Mouse (Mus musculus) embryo, embryonic 11.5 days (tissue): ENCODE results near the gene Dars.

ENCODE experiments used
- DNase-seq: peaks from one replicate; pipeline ENCODE4 v3.0.0-alpha.2; 2012; ENCODE audit warnings: low read depth, low spot score

Gene Dars

DNA sequence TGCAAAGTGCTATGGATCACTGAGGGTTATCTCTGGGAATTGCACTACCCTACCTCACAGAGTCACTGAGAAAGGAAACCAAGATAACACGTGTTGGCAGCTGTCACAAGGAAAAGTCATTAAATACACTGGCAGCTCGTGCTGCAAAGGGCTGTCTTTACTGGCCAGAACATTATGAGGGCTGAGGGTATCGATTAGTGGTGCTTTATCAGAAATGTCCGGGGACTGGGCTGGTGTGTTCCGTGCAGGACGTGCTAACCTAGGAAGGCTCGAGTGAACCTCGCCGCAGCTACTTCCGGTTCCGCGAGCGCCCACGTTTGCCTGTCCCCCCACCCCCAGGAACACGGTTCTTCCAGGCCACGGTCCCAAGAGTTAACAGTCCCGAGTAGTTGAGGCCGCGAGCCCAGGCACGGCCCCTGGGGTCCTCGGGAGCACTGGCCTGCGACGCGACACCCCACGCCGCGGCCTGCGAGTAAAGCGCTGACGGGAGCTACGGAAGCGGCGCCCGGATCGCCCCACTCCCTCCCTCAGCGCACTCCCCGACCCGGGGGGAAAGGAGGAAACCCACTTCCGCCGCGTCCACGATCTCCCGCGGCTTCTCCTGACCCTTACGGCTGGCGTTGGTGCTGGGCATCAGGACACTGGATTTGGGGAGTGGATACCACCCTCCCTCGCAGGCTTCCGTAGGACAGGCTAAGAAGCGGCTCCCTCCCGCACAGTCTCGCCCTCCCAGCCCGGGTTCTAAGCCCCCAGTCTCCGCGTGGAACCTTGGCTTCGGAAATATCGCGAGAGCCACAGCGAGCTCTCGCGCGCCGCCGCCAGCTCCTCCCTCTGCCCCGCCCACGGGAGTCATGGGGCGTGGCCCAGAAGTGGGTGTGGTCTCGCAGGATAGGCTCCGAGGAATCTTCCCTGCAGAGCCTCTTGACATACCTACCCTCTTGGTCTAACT lies at the start of gene Dars:
Gene Dars (minus strand): TSS at position 785 of the 949 bp plus-strand sequence.
- peak; percentile 87 for DNase-seq

DNA sequence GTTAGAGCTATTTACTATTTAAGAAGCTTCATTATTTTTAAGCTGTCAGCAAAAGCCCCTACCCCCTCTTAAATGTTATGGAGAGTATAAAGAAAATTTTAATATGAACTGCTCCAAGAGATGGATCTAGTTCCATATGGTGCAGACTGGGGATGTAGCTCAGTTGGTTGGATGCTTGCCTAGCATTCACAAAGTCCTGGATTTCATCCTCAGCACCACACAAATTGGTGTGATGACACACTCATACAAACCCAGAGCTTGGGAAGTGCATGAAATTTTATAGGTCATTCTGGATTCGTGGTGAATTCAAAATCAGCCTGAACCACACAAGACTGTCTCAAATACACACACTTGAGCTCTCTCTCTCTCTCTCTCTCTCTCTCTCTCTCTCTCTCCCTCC lies 49.7 kb upstream of the Dars start:
- DNase-seq, result no peak

- no peak for DNase-seq
Observed at GRCm38 (mm10) chr1:128463478-128463877, 46.3 kb upstream of the Dars start.

DNA sequence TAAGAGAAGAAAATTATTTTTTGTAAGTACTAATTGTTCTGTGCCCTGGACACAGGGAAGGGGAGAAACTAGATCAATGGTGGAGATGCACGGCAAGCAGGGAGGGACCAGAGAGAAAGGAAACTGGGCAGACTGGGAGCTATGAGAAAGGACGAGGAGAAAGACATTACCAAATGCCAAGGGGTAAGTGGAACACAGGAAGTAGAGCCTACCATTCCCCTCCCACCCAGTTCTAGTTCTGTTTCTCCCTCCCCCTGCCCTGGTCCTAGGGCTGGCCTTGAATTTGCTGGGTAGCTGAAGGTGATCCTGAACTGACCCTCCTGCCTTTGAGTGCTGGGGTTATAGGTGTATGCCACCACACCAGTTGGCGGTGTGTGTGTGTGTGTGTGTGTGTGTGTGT lies 45.2 kb upstream of the Dars start:
- DNase-seq, result no peak

- DNase-seq, result no peak
Observed at GRCm38 (mm10) chr1:128460780-128461179, 43.6 kb upstream of the Dars start.

GRCm38 (mm10) chr1:128459439-128459838 lies 42.3 kb upstream of the Dars start:
- no peak for DNase-seq

DNA sequence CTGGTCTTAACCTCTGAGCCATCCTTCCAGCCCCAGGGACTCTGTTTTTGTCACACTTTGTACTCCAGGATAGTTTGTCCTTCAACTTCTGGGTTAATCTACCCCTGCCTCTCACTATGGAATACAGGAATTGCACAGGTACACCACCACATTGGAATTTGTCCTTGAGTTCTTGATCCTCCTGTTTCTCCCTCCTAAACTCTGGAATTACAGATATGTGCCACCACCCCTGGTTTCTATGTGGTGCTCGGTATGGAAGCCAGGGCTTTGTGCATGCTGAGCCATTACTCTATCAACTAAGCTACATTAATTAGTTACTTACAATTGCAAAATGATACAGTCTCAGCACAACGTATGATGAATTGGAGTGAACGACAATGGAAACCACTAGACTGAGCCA lies 41.8 kb upstream of the Dars start:
- DNase-seq, result no peak

DNA sequence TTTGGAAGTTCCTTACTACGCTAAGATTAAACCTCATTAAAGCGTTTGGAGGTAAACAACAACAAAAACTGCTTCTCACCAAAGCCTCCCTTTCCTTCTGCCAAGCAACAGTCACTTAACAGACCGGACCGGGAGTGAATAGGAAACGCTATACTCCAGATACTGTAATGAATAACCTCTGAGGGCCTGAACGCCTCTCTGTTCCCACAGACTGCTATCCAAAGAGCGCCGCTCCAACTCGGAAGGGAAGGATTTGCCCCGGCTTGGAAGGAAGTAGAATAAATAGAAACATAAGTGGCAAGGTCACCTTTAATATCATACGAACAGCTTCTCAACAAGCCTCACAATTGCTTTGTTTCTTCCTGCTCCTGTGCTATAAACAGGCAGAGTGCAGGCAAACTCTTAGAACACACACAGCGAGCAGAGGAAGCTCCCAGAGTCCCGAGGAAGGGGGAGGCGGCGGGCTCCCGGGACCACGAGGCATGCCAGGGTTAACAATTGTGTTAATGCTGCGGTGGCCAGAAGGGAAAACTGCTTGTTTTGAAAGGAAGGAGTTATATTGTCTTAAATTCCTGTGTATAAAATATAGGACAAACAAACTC lies 39.8 kb upstream of the Dars start:
- DNase-seq, result no peak

- no peak for DNase-seq
Observed at GRCm38 (mm10) chr1:128456271-128456670, 39.1 kb upstream of the Dars start.

GRCm38 (mm10) chr1:128452210-128452609 lies 35.0 kb upstream of the Dars start:
- DNase-seq, result no peak

DNA sequence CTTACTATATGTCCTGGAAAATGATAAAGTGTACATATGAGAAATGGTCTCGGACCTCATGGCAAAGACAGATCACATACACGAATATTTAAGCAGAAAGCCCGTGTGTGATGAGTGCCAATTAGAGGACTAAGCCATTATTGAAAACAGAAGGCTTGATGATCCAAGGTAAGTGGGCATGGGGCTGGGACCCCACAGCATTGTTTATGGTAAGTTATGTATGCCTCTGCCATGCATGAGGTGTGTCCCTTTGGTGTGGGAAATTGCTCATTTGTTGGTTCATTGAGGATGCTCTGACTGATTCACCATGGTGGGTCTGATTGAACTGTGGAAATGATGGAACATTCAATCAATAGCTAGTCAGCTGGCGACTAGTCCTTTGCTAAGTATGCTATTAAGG lies 34.0 kb upstream of the Dars start:
- no peak for DNase-seq

DNA sequence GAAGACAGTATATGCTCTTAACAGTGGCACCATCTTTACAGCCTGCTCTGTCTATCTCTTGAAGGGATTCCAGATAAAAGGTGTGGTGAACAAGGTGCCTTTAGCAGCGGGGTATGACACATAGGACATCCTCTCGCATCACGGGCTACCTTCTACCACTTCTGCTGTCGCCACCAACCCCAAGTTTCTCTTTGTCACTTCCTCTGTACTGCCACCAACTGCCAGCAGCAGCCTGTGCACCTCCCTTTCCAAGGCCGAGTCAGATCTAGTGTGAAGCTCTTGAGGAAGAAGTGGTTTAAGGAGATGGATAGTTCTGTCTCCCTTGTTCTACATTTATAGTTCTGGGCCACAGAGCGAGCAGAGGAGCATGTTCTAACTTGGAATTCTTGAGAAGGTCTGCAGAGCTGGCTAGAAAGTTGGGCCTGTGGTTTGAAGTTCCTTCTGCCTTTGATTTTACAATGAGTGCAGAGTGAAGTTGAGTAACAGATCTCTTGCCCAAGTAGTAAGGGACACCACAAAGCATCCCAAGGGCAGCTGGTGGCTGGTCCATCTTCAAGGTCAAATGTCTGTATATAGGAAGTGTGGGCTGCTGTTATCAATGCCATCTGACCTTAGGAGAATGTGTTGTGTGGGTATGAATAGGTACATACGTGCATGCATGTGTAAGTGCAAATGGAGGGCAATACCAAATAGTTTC lies 30.2 kb upstream of the Dars start:
- DNase-seq, result no peak

DNA sequence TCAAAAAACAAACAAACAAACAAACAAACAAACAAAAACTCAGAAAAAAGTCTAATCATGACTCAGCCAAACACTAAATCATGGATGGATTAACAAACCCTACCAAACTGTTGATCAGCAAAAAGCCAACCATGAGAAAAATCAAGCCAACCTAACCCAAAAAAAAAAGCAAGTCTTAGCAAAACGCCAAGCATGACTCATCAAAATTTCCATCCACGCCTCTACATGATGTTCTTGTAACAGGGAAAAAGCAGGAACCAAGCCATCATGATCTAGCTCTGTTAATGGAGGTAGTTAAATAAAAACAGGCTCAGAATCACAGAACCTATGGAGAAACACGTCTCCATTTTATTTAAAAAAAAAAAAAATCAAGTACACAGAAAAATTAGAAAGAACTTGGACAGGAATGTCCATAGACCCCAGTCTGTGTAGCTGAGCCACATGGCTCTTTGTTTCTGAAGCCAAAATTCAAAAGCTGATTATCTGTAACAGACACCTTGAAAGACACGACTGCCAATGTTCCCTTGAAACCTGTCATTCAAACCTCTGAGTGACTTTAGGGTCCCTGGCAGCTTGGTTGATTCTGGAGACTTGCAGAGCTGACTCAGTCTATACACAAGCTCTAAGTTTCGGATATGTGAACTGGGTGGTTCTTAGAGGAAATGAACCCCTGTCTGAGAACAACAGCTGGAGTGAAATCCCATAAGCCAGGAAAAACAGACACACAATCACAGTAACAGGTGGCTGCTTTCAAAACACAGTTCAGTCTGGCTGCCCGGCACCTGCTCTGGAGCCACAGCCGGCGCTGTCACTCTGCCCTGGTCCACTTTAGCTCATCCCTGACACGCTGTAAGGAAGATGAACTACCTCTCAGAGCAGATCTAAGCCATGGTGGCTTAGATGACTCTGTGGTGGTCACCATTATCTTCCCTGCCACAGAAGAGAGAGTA lies 27.0 kb upstream of the Dars start:
- DNase-seq, result no peak

- no peak for DNase-seq
Observed at GRCm38 (mm10) chr1:128441129-128441473, 23.9 kb upstream of the Dars start.

- DNase-seq, result no peak
Observed at GRCm38 (mm10) chr1:128440386-128441128, 23.4 kb upstream of the Dars start.

DNA sequence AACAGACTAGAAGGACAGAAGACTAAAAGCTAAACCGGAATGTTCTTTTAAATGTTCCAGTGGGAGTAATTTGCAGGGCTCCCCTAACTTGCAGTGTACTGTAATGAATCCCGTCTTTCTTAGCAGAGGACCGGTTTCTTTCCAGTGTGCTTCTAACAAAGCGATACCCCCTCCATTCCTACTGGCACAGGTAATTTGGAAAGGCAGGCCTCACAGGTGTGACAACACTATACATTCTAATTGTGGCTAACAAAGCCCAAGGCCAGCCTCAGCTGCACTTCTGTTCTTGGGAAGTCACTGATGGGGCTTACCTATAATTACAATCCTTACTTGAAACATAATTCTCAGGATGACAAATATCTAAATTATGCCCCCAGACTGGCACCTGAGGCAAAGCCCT lies 22.4 kb upstream of the Dars start:
- no peak for DNase-seq

GRCm38 (mm10) chr1:128438526-128438925 lies 21.4 kb upstream of the Dars start:
- no peak for DNase-seq

- no peak for DNase-seq
Observed at GRCm38 (mm10) chr1:128437276-128437675, 20.1 kb upstream of the Dars start.

- no peak for DNase-seq
Observed at GRCm38 (mm10) chr1:128436015-128436414, 18.8 kb upstream of the Dars start.

GRCm38 (mm10) chr1:128435551-128435950 lies 18.4 kb upstream of the Dars start:
- DNase-seq, result no peak

DNA sequence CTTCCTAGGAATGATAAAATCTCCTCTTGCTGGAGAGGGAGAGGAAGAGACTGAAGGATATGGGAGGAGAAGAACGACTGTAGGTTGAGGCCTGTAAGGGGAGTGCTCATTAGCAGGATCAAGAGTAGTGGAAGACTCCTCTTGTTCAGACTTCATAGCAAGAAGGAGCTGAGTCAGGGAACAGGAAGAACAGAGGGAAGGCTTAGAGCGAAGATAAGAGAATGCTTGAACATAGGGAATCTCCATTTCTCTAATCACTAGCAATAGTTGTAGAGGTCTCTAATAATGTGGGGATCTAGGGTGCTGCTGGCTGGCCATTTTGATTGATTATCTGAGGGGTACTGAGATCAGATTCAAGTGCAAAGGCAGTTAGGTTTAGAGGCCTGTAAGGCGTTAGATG lies 7.8 kb upstream of the Dars start:
- no peak for DNase-seq
